Comparison of ENCODE assay signal across 16 mouse cellular contexts in the genomic region with DNA sequence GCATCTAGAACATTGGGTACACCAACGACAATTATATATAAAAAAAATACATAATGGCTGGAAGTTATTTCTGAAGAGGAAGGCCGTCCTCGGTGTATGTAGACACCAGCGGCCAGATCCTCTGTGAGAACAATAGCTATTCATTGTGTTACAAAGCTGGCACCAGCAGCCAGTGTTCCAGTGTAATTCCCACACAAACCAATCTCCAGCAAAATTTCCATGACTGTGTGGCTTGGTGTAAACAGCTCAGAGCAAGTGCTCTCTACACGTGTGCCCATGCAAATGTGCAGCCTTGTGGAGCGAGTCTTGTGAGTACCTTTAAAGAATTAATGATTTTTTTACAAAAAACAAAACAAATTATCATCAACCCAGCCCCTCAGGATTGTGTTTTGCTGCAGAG.
DNase-seq lines count a peak whose midpoint lies in the region; ATAC-seq lines count a peak whose summit lies in the region.
"Had no signal": no experiment of that assay in that cellular context is flagged by ENCODE, and none has a peak within 500 bp of the region (broad histone marks: within the 10 kb centered on the region; RNA-seq: fewer than 3 reads in every experiment).

No protein-coding gene starts in this region.

- H3K9ac ChIP-seq in lung, embryonic 15.5 days, result no peak overlapping the region
- no peak overlapping the region for H3K9ac ChIP-seq in midbrain, embryonic 13.5 days (replicated peaks)
- H3K9ac ChIP-seq: liver, embryonic 14.5 days; neural tube, embryonic 13.5 days had no signal

- 0 out of 2 replicates have a peak, but pooled peaks cover 6% of the 10 kb centered on the region for H3K4me1 ChIP-seq in lung, embryonic 15.5 days
- H3K4me1 ChIP-seq in midbrain, embryonic 13.5 days (replicated peaks), result peaks cover 19% of the 10 kb centered on the region
- H3K4me1 ChIP-seq: neural tube, embryonic 13.5 days had no signal

- H3K4me3 ChIP-seq in lung, embryonic 15.5 days, result no peak overlapping the region
- H3K4me3 ChIP-seq in midbrain, embryonic 13.5 days (replicated peaks), result no peak overlapping the region
- H3K4me3 ChIP-seq: embryonic facial prominence, embryonic 10.5 days; neural tube, embryonic 13.5 days had no signal

- no peaks in the 10 kb centered on the region for H3K36me3 ChIP-seq in lung, embryonic 15.5 days
- no peaks in the 10 kb centered on the region for H3K36me3 ChIP-seq in midbrain, embryonic 13.5 days
- H3K36me3 ChIP-seq: embryonic facial prominence, embryonic 10.5 days; neural tube, embryonic 13.5 days had no signal

- no peak for ATAC-seq in lung, embryonic 15.5 days (ENCODE audit: borderline replicate concordance, extremely low read depth, low FRiP score, low TSS enrichment)
- 0 out of 2 replicates have a peak, but pooled peaks have one; percentile 48 for ATAC-seq in midbrain, embryonic 13.5 days
- no peak for ATAC-seq in CD4-positive, CD25-positive, alpha-beta regulatory T cell, adult 4 months
- ATAC-seq: hindbrain, embryonic 16.5 days had no signal

- intact Hi-C loops in heart, postnatal 10 days (cut with DNase I), result no loop called here
- intact Hi-C loops in left cerebral cortex, postnatal 4 days (cut with DNase I), result no loop called here

- no peaks in the 10 kb centered on the region for H3K9me3 ChIP-seq in lung, embryonic 15.5 days
- H3K9me3 ChIP-seq in midbrain, embryonic 13.5 days, result no peaks in the 10 kb centered on the region
- H3K9me3 ChIP-seq: embryonic facial prominence, embryonic 10.5 days; neural tube, embryonic 13.5 days had no signal

- H3K27me3 ChIP-seq in lung, embryonic 15.5 days, result no peaks in the 10 kb centered on the region
- no peaks in the 10 kb centered on the region for H3K27me3 ChIP-seq in midbrain, embryonic 13.5 days
- H3K27me3 ChIP-seq: neural tube, embryonic 13.5 days had no signal

- WGBS in lung, embryonic 15.5 days, result 62% methylated on average over 6 of the region's 6 CpGs
- WGBS in midbrain, embryonic 13.5 days, result 16% methylated on average over 6 of the region's 6 CpGs

- H3K27ac ChIP-seq in lung, embryonic 15.5 days, result peak overlapping the region; percentile 18; the same call in 1 of the 2 replicates
- H3K27ac ChIP-seq in midbrain, embryonic 13.5 days, result no peak overlapping the region
- H3K27ac ChIP-seq: embryonic facial prominence, embryonic 10.5 days; liver, embryonic 14.5 days; neural tube, embryonic 13.5 days had no signal

- no peak overlapping the region for H3K4me2 ChIP-seq in lung, embryonic 15.5 days
- H3K4me2 ChIP-seq in midbrain, embryonic 13.5 days (replicated peaks), result no peak overlapping the region
- H3K4me2 ChIP-seq: neural tube, embryonic 13.5 days had no signal

- DNase-seq in heart, adult 11 months, result peak; percentile 91
- DNase-seq in heart, postnatal 10 days, result no peak
- DNase-seq in left cerebral cortex, adult 9 months (ENCODE audit: low spot score in 2 of 2), result peak; percentile 11 to 17
- no peak for DNase-seq in left cerebral cortex, postnatal 4 days
- no peak for DNase-seq in gastrocnemius, postnatal 10 days
- DNase-seq: adrenal gland, postnatal 10 days; cerebellum, postnatal 14 days; kidney, adult 9 months; thymus, adult 2 months had no signal

Comparison
In these comparisons a context has a peak if more than half of its experiments do, and no peak if none do; other contexts are left out.
1. DNase-seq: peak in heart, adult 11 months (single experiment) and left cerebral cortex, adult 9 months (2 of 2); none in heart, postnatal 10 days (0 of 2), left cerebral cortex, postnatal 4 days (single experiment) and gastrocnemius, postnatal 10 days (single experiment).